Mouse (Mus musculus) limb, embryonic 10.5 days (tissue): ENCODE results near the gene Adgrg1. TPM values are rescaled to one million over a fixed set of nuclear protein-coding genes. Genes with fewer than 3 reads are reported as not detected.

Experiments used
- DNase-seq: peaks from one replicate; pipeline ENCODE4 v3.0.0-alpha.2; 2017; ENCODE audit warnings: low spot score
- H3K27ac ChIP-seq: fragments of 300-500 bp; sonication (generic); 2 replicates; pipeline ENCODE4 v1.5.1; 2016; ENCODE audit warnings: mild to moderate bottlenecking
- H3K27me3 ChIP-seq: fragments of 300-500 bp; sonication (generic); 2 replicates; pipeline ENCODE4 v1.6.1; 2016; ENCODE audit warnings: low read depth, mild to moderate bottlenecking; ENCODE audit not compliant: poor library complexity, severe bottlenecking
- H3K36me3 ChIP-seq: fragments of 300-500 bp; sonication (generic); 2 replicates; pipeline ENCODE4 v1.6.1; 2016; ENCODE audit warnings: mild to moderate bottlenecking, moderate library complexity
- H3K4me1 ChIP-seq: fragments of 300-500 bp; sonication (generic); 2 replicates; pipeline ENCODE4 v1.6.1; 2016
- H3K4me3 ChIP-seq: fragments of 300-500 bp; sonication (generic); 2 replicates; pipeline ENCODE4 v1.5.1; 2016; ENCODE audit warnings: mild to moderate bottlenecking, moderate library complexity
- H3K9me3 ChIP-seq: fragments of 300-500 bp; sonication (generic); replicated peaks from 2 replicates; pipeline ENCODE4 v1.6.1; 2016; ENCODE audit warnings: mild to moderate bottlenecking
- WGBS: fragments of 180-500 bp; shearing (Covaris S2); methylation state at CpG from one replicate; pipeline ENCODE4 v1.1.7; 2016; 5-methylcytosine and 5-hydroxymethylcytosine counted together
- polyA plus RNA-seq: library from polyadenylated mRNA; unstranded; fragments of >200 nt; fragmentation: Nextera tagmentation; extraction: Ambion mirVana; gene quantifications from 2 replicates; pipeline ENCODE4 v1.2.1, GENCODE M21; 2016

The Adgrg1 gene
- 7.0 and 11.6 TPM in 2 replicates for polyA plus RNA-seq

DNA sequence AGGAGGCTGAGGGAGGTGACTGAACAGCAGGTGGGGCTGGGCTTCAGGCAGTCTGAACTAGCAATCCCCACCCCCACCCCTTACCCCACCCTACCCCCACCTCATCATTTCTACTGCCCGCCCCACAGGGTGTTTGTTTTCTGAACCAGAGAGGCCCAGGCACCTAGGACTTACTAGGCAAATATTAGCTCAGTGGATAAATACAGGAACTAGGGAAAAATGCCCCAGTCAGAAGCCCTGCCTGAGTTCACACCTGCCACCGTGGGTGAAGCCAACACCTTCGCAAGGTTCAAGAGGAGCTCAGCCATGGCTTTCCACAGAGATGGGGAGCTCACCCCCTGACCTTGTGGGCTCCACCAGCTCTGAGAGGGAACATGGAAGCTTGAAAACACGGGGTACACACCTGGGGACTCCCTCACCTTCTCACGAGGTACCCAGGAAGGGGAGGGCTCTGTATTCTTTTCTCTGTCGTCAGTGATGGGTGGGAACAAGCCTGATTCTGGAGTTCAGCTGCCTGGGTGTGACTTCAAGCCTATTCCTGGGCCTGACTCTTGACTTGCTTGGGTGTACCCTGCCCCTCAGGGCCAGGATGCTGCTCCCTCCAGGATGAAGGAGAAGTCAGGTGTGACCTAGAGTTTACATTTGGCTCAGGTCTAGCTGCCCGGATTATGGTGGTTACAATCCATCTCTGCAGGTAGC lies at the start of gene Adgrg1:
TSS of gene Adgrg1 (plus strand) at position 285 of the 699 bp plus-strand sequence.
- WGBS = 45% methylated on average over 7 of the region's 7 CpGs
- H3K36me3 ChIP-seq = no peaks in the 10 kb centered on the region
- DNase-seq = no peak
- peaks cover 22% of the 10 kb centered on the region for H3K4me1 ChIP-seq
- no peak within 1 kb of the TSS for H3K4me3 ChIP-seq
- no peaks in the 10 kb centered on the region for H3K9me3 ChIP-seq
- peaks cover 56% of the 10 kb centered on the region for H3K27me3 ChIP-seq
- H3K27ac ChIP-seq = no peak within 1 kb of the TSS

DNA sequence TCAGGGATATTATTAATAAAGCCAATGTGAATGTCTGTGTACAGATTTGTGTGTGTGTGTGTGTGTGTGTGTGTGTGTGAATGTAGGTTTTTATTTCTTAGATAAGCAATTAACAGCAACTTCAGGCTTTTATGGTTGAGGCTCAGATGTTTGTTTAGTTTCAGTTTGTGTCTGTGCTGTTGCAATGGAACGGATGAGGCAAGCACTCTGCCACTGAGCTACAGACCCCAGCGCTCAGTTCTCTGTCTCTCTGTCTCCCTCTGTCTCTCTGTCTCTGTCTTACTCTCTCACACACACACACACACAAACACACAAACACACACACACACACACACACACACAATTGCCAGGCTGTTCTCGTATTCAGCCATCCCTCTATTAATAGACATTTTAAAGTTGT lies 46.3 kb upstream of the Adgrg1 start:
- Histone ChIP-seq H3K4me1 (no peaks in the 10 kb centered on the region), H3K27me3 (0 out of 2 replicates have a peak, but pooled peaks cover 8% of the 10 kb centered on the region), H3K4me3 (no peak overlapping the region), H3K27ac (no peak overlapping the region), H3K36me3 (no peaks in the 10 kb centered on the region), H3K9me3 (no peaks in the 10 kb centered on the region)
- no peak for DNase-seq
- 86% methylated on average over 3 of the region's 3 CpGs for WGBS

- no peaks in the 10 kb centered on the region for H3K36me3 ChIP-seq
- H3K27ac ChIP-seq = no peak overlapping the region
- no peak overlapping the region for H3K4me3 ChIP-seq
- no peaks in the 10 kb centered on the region for H3K9me3 ChIP-seq
- 44% methylated on average over 5 of the region's 5 CpGs for WGBS
- DNase-seq = no peak
- H3K4me1 ChIP-seq = no peaks in the 10 kb centered on the region
- H3K27me3 ChIP-seq = no peaks in the 10 kb centered on the region
Observed at GRCm38 (mm10) chr8:94933918-94934317, 40.6 kb upstream of the Adgrg1 start.

- Histone ChIP-seq H3K27me3 (no peaks in the 10 kb centered on the region), H3K9me3 (no peaks in the 10 kb centered on the region), H3K27ac (no peak overlapping the region), H3K36me3 (no peaks in the 10 kb centered on the region), H3K4me3 (no peak overlapping the region), H3K4me1 (no peaks in the 10 kb centered on the region)
- no peak for DNase-seq
- WGBS = 89% methylated on average over 3 of the region's 3 CpGs
Observed at GRCm38 (mm10) chr8:94935172-94935571, 39.4 kb upstream of the Adgrg1 start.

- no peaks in the 10 kb centered on the region for H3K36me3 ChIP-seq
- peak; percentile 83 for DNase-seq
- 0 out of 2 replicates have a peak, but pooled peaks cover 6% of the 10 kb centered on the region for H3K4me1 ChIP-seq
- no peak overlapping the region for H3K27ac ChIP-seq
- H3K4me3 ChIP-seq = no peak overlapping the region
- 16% methylated on average over 6 of the region's 6 CpGs for WGBS
- 0 out of 2 replicates have a peak, but pooled peaks cover 5% of the 10 kb centered on the region for H3K27me3 ChIP-seq
- H3K9me3 ChIP-seq = no peaks in the 10 kb centered on the region
Observed at GRCm38 (mm10) chr8:94942566-94942965, 32.0 kb upstream of the Adgrg1 start.

- Histone ChIP-seq H3K27ac (no peak overlapping the region), H3K4me3 (no peak overlapping the region), H3K4me1 (0 out of 2 replicates have a peak, but pooled peaks cover 6% of the 10 kb centered on the region), H3K9me3 (no peaks in the 10 kb centered on the region), H3K27me3 (0 out of 2 replicates have a peak, but pooled peaks cover 5% of the 10 kb centered on the region), H3K36me3 (no peaks in the 10 kb centered on the region)
- no peak for DNase-seq
- WGBS = 68% methylated on average over 6 of the region's 6 CpGs
Observed at GRCm38 (mm10) chr8:94945185-94945584, 29.4 kb upstream of the Adgrg1 start.

DNA sequence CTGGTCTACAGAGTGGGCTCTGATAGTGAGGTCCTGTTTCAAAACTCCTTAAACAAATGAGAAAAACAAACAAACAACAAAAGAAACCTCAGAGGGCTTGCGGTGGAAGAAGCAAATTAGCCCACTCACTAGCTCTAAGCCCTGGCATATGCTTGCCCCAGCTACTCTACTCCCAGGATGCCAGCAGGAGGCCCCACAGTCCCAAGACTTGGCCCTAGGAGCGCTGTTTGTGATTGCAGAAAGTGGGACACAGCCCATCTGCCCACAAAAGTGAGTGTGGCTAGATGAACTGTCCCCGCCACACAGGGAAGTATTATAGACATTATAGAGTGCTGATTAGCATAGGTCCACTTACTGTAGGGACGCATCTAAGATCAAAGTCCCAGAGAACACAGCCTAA lies 26.1 kb upstream of the Adgrg1 start:
- no peak overlapping the region for H3K4me3 ChIP-seq
- no peak for DNase-seq
- WGBS = 80% methylated on average over 4 of the region's 4 CpGs
- 0 out of 2 replicates have a peak, but pooled peaks cover 5% of the 10 kb centered on the region for H3K27me3 ChIP-seq
- H3K36me3 ChIP-seq = no peaks in the 10 kb centered on the region
- H3K27ac ChIP-seq = no peak overlapping the region
- H3K9me3 ChIP-seq = no peaks in the 10 kb centered on the region
- H3K4me1 ChIP-seq = 0 out of 2 replicates have a peak, but pooled peaks cover 6% of the 10 kb centered on the region

- 82% methylated on average over 4 of the region's 4 CpGs for WGBS
- H3K27ac ChIP-seq = no peak overlapping the region
- no peak overlapping the region for H3K4me3 ChIP-seq
- DNase-seq = no peak
- H3K4me1 ChIP-seq = 0 out of 2 replicates have a peak, but pooled peaks cover 6% of the 10 kb centered on the region
- 0 out of 2 replicates have a peak, but pooled peaks cover 5% of the 10 kb centered on the region for H3K27me3 ChIP-seq
- no peaks in the 10 kb centered on the region for H3K36me3 ChIP-seq
- H3K9me3 ChIP-seq = no peaks in the 10 kb centered on the region
Observed at GRCm38 (mm10) chr8:94949010-94949409, 25.5 kb upstream of the Adgrg1 start.

- WGBS = 20% methylated on average over 4 of the region's 4 CpGs
- peak; percentile 77 for DNase-seq
- no peak overlapping the region for H3K27ac ChIP-seq
- H3K27me3 ChIP-seq = 0 out of 2 replicates have a peak, but pooled peaks cover under 1% of the 10 kb centered on the region
- H3K9me3 ChIP-seq = no peaks in the 10 kb centered on the region
- H3K36me3 ChIP-seq = no peaks in the 10 kb centered on the region
- H3K4me3 ChIP-seq = no peak overlapping the region
- H3K4me1 ChIP-seq = 0 out of 2 replicates have a peak, but pooled peaks cover 6% of the 10 kb centered on the region
Observed at GRCm38 (mm10) chr8:94950046-94950445, 24.5 kb upstream of the Adgrg1 start.

GRCm38 (mm10) chr8:94950458-94950857 lies 24.1 kb upstream of the Adgrg1 start:
- H3K36me3 ChIP-seq = no peaks in the 10 kb centered on the region
- no peaks in the 10 kb centered on the region for H3K27me3 ChIP-seq
- WGBS = 76% methylated on average over 5 of the region's 5 CpGs
- 0 out of 2 replicates have a peak, but pooled peaks cover 2% of the 10 kb centered on the region for H3K4me1 ChIP-seq
- no peak for DNase-seq
- no peak overlapping the region for H3K4me3 ChIP-seq
- no peak overlapping the region for H3K27ac ChIP-seq
- no peaks in the 10 kb centered on the region for H3K9me3 ChIP-seq

DNA sequence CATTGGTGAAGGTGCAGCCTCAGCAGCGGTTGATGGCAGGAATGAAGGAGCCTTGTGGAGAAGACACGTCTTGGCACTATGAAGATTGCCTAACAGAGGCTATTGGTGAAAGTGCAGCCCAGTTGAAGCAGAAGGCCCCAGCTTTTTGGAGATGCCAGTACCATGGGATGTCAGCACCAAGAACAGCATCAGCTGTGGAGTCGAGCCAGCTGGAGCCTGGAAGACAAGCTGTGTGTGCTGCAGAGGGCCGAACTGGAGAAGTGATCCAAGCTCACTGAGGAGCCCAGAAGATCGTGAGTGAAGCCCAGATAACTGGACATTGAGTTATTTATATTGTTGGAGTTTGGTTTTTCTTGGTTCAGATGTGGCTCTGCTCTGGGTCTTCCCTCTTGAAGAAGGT lies 22.5 kb upstream of the Adgrg1 start:
- WGBS = 76% methylated on average over 5 of the region's 5 CpGs

DNA sequence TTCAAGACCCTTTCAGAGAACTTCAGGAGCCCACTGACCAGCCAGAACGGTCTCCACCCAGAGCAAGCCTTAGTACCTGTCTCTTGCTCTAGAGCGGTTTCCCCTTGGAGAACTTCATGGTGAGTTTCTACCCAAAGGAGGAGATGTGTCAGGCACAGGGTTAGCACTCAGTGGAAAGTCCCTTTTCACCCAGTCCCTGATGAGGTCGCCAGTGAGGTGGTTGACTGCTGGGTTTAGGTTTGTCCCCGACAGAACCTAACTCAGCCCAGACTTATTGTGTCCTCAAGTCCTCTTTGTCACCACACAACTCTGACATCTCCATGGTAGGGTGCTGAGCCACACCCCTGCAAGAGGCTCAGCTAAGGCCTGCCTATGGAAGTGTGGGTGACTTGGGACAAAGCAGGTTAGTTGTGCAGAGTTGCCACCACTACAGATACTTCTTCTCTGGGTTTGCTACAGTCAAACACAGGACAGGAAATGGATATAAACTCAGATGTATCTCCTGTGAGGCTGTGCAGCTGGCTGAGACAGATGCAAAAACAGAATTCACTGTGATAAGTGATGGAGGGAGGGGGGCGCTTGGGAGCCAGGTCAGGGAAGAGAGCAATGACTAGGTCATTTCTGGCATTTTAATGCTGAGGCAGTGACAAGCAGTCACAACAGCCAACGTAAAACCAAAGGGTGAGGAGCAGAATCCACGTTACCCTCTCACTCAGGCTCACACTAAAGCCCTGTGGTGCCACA lies 20.8 kb upstream of the Adgrg1 start:
- no peaks in the 10 kb centered on the region for H3K36me3 ChIP-seq
- H3K4me3 ChIP-seq = no peak overlapping the region
- no peaks in the 10 kb centered on the region for H3K27me3 ChIP-seq
- no peaks in the 10 kb centered on the region for H3K9me3 ChIP-seq
- H3K4me1 ChIP-seq = no peaks in the 10 kb centered on the region
- WGBS = 77% methylated on average over 7 of the region's 7 CpGs
- no peak overlapping the region for H3K27ac ChIP-seq
- DNase-seq = no peak

More for the DNA sequence above, 22.5 kb upstream of the Adgrg1 start:
- no peaks in the 10 kb centered on the region for H3K36me3 ChIP-seq
- H3K4me1 ChIP-seq = no peaks in the 10 kb centered on the region
- no peak overlapping the region for H3K4me3 ChIP-seq
- no peaks in the 10 kb centered on the region for H3K9me3 ChIP-seq
- H3K27ac ChIP-seq = no peak overlapping the region
- no peaks in the 10 kb centered on the region for H3K27me3 ChIP-seq
- no peak for DNase-seq

DNA sequence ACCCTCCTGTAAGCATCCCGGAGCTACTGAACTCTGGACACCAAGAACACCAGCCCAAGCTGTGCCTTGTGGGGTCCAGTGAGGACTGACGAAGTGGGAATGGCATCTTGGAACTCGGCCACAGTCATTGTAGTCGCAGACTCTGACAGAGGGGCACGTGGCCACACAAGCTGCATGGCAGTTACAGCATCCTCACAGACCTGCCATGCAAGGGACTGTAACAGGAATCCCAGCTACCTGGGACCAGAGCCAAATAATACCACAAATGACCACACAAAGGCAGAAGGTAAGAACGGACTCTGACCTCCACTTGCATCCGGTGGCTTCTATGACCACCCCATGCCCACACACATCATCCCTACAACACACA lies 20.2 kb upstream of the Adgrg1 start:
- no peak overlapping the region for H3K27ac ChIP-seq
- WGBS = 92% methylated on average over 7 of the region's 7 CpGs
- H3K4me3 ChIP-seq = no peak overlapping the region
- H3K36me3 ChIP-seq = no peaks in the 10 kb centered on the region
- DNase-seq = no peak
- H3K4me1 ChIP-seq = no peaks in the 10 kb centered on the region
- H3K9me3 ChIP-seq = no peaks in the 10 kb centered on the region
- H3K27me3 ChIP-seq = no peaks in the 10 kb centered on the region
